Mouse (Mus musculus): ENCODE measurements at regions not wholly inside any gene's neighbourhood (a gene's known extent, or its start where the extent isn't known, plus 50 kb on each side); places are given as distances from the start of the nearest gene placed in this dataset.
"Not testable (repeated sequence)": the region's sequence is repeated elsewhere in the genome, so short reads cannot be mapped to it uniquely, and the experiment has no call there.

GRCm38 (mm10) chr16:49430296-49430695, 268.7 kb upstream of the Ift57 start:
- no peak for ATAC-seq (ENCODE audit: insufficient read depth)
- no peaks in the 10 kb centered on the region for H3K4me1 ChIP-seq (replicated peaks)
- H3K27ac ChIP-seq (replicated peaks) = no peak overlapping the region
- no peak overlapping the region for H3K4me2 ChIP-seq
- WGBS (ENCODE audit: insufficient replicate concordance) = 51% methylated on average over 1 of the region's 1 CpGs
- no peaks in the 10 kb centered on the region for H3K27me3 ChIP-seq
- no peaks in the 10 kb centered on the region for H3K9me3 ChIP-seq (replicated peaks)
- H3K4me3 ChIP-seq (replicated peaks) = no peak overlapping the region
- H3K36me3 ChIP-seq (replicated peaks) = no peaks in the 10 kb centered on the region
- H3K9ac ChIP-seq = no peak overlapping the region

GRCm38 (mm10) chr16:49431902-49432301, 267.1 kb upstream of the Ift57 start:
- WGBS (ENCODE audit: insufficient replicate concordance) = 13% methylated on average over 2 of the region's 2 CpGs
- Histone ChIP-seq H3K9ac (no peak overlapping the region), H3K4me3 (replicated peaks) (no peak overlapping the region), H3K27ac (replicated peaks) (no peak overlapping the region), H3K27me3 (no peaks in the 10 kb centered on the region), H3K4me1 (replicated peaks) (no peaks in the 10 kb centered on the region), H3K36me3 (replicated peaks) (no peaks in the 10 kb centered on the region), H3K9me3 (replicated peaks) (no peaks in the 10 kb centered on the region), H3K4me2 (no peak overlapping the region)
- ATAC-seq (ENCODE audit: insufficient read depth) = no peak

- Histone ChIP-seq H3K9ac (no peak overlapping the region), H3K27me3 (no peaks in the 10 kb centered on the region), H3K4me2 (no peak overlapping the region), H3K4me1 (replicated peaks) (no peaks in the 10 kb centered on the region), H3K27ac (replicated peaks) (no peak overlapping the region), H3K9me3 (replicated peaks) (no peaks in the 10 kb centered on the region), H3K36me3 (replicated peaks) (no peaks in the 10 kb centered on the region), H3K4me3 (replicated peaks) (no peak overlapping the region)
- ATAC-seq (ENCODE audit: insufficient read depth) = no peak
- WGBS (ENCODE audit: insufficient replicate concordance) = 52% methylated on average over 1 of the region's 1 CpGs
Observed at GRCm38 (mm10) chr16:49441225-49441624, 257.8 kb upstream of the Ift57 start.

- WGBS (ENCODE audit: insufficient replicate concordance) = 85% methylated on average over 9 of the region's 9 CpGs
- ATAC-seq (ENCODE audit: insufficient read depth); H3K4me2 ChIP-seq; H3K36me3 ChIP-seq (replicated peaks); H3K9ac ChIP-seq; H3K4me1 ChIP-seq (replicated peaks); H3K27me3 ChIP-seq; H3K4me3 ChIP-seq (replicated peaks); H3K9me3 ChIP-seq (replicated peaks); H3K27ac ChIP-seq (replicated peaks): not testable (repeated sequence)
Observed at GRCm38 (mm10) chr16:49447356-49447755, 251.7 kb upstream of the Ift57 start.

GRCm38 (mm10) chr16:49493881-49494280, 205.2 kb upstream of the Ift57 start:
- no peak for ATAC-seq (ENCODE audit: insufficient read depth)
- WGBS (ENCODE audit: insufficient replicate concordance) = 68% methylated on average over 8 of the region's 8 CpGs
- Histone ChIP-seq H3K9me3 (replicated peaks) (no peaks in the 10 kb centered on the region), H3K4me2 (no peak overlapping the region), H3K36me3 (replicated peaks) (no peaks in the 10 kb centered on the region), H3K9ac (no peak overlapping the region), H3K27ac (replicated peaks) (no peak overlapping the region), H3K27me3 (no peaks in the 10 kb centered on the region), H3K4me1 (replicated peaks) (no peaks in the 10 kb centered on the region), H3K4me3 (replicated peaks) (no peak overlapping the region)

- 65% methylated on average over 3 of the region's 3 CpGs for WGBS (ENCODE audit: insufficient replicate concordance)
- Histone ChIP-seq H3K9me3 (replicated peaks) (no peaks in the 10 kb centered on the region), H3K4me3 (replicated peaks) (no peak overlapping the region), H3K4me1 (replicated peaks) (no peaks in the 10 kb centered on the region), H3K27me3 (no peaks in the 10 kb centered on the region), H3K9ac (no peak overlapping the region), H3K27ac (replicated peaks) (no peak overlapping the region), H3K4me2 (no peak overlapping the region), H3K36me3 (replicated peaks) (no peaks in the 10 kb centered on the region)
- ATAC-seq (ENCODE audit: insufficient read depth) = no peak
Observed at GRCm38 (mm10) chr16:49497521-49498010, 201.5 kb upstream of the Ift57 start.

- WGBS (ENCODE audit: insufficient replicate concordance) = 18% methylated on average over 4 of the region's 4 CpGs
Observed at GRCm38 (mm10) chr16:49500818-49501217, 198.2 kb upstream of the Ift57 start.

GRCm38 (mm10) chr16:49503897-49504413, 195.1 kb upstream of the Ift57 start:
- 41% methylated on average over 14 of the region's 14 CpGs for WGBS (ENCODE audit: insufficient replicate concordance)
- H3K4me3 ChIP-seq (replicated peaks) = no peak overlapping the region
- no peaks in the 10 kb centered on the region for H3K36me3 ChIP-seq (replicated peaks)
- no peaks in the 10 kb centered on the region for H3K4me1 ChIP-seq (replicated peaks)
- H3K9ac ChIP-seq = no peak overlapping the region
- no peaks in the 10 kb centered on the region for H3K9me3 ChIP-seq (replicated peaks)
- ATAC-seq (ENCODE audit: insufficient read depth) = no peak
- H3K4me2 ChIP-seq = no peak overlapping the region
- no peak overlapping the region for H3K27ac ChIP-seq (replicated peaks)
- no peaks in the 10 kb centered on the region for H3K27me3 ChIP-seq

More at GRCm38 (mm10) chr16:49500818-49501217, 198.2 kb upstream of the Ift57 start:
- H3K4me2 ChIP-seq = no peak overlapping the region
- no peak overlapping the region for H3K9ac ChIP-seq
- H3K9me3 ChIP-seq (replicated peaks) = no peaks in the 10 kb centered on the region
- H3K27ac ChIP-seq (replicated peaks) = no peak overlapping the region
- H3K4me1 ChIP-seq (replicated peaks) = no peaks in the 10 kb centered on the region
- no peaks in the 10 kb centered on the region for H3K27me3 ChIP-seq
- H3K4me3 ChIP-seq (replicated peaks) = no peak overlapping the region
- no peak for ATAC-seq (ENCODE audit: insufficient read depth)
- no peaks in the 10 kb centered on the region for H3K36me3 ChIP-seq (replicated peaks)

- Histone ChIP-seq H3K27ac (replicated peaks) (no peak overlapping the region), H3K36me3 (replicated peaks) (no peaks in the 10 kb centered on the region), H3K9ac (no peak overlapping the region), H3K27me3 (no peaks in the 10 kb centered on the region), H3K9me3 (replicated peaks) (no peaks in the 10 kb centered on the region), H3K4me2 (no peak overlapping the region), H3K4me1 (replicated peaks) (no peaks in the 10 kb centered on the region), H3K4me3 (replicated peaks) (no peak overlapping the region)
- no peak for ATAC-seq (ENCODE audit: insufficient read depth)
- WGBS (ENCODE audit: insufficient replicate concordance) = 62% methylated on average over 6 of the region's 6 CpGs
Observed at GRCm38 (mm10) chr16:49504669-49505068, 194.4 kb upstream of the Ift57 start.

- no peaks in the 10 kb centered on the region for H3K4me1 ChIP-seq (replicated peaks)
- no peaks in the 10 kb centered on the region for H3K27me3 ChIP-seq
- WGBS (ENCODE audit: insufficient replicate concordance) = 59% methylated on average over 9 of the region's 9 CpGs
- ATAC-seq (ENCODE audit: insufficient read depth) = peak; percentile 31; the same call in 1 of the 2 replicates
- no peak overlapping the region for H3K27ac ChIP-seq (replicated peaks)
- H3K9me3 ChIP-seq (replicated peaks) = no peaks in the 10 kb centered on the region
- no peaks in the 10 kb centered on the region for H3K36me3 ChIP-seq (replicated peaks)
- H3K9ac ChIP-seq = no peak overlapping the region
- H3K4me3 ChIP-seq (replicated peaks) = no peak overlapping the region
- H3K4me2 ChIP-seq = no peak overlapping the region
Observed at GRCm38 (mm10) chr16:49505271-49505670, 193.8 kb upstream of the Ift57 start.

GRCm38 (mm10) chr16:49518844-49519243, 180.2 kb upstream of the Ift57 start:
- ATAC-seq (ENCODE audit: insufficient read depth) = no peak

GRCm38 (mm10) chr16:49520411-49520810, 178.6 kb upstream of the Ift57 start:
- no peak overlapping the region for H3K9ac ChIP-seq
- no peaks in the 10 kb centered on the region for H3K27me3 ChIP-seq
- WGBS (ENCODE audit: insufficient replicate concordance) = 60% methylated on average over 3 of the region's 3 CpGs
- no peak overlapping the region for H3K27ac ChIP-seq (replicated peaks)
- H3K4me1 ChIP-seq (replicated peaks) = no peaks in the 10 kb centered on the region
- H3K9me3 ChIP-seq (replicated peaks) = no peaks in the 10 kb centered on the region
- no peak overlapping the region for H3K4me2 ChIP-seq
- H3K36me3 ChIP-seq (replicated peaks) = no peaks in the 10 kb centered on the region
- ATAC-seq (ENCODE audit: insufficient read depth) = no peak
- no peak overlapping the region for H3K4me3 ChIP-seq (replicated peaks)

More at GRCm38 (mm10) chr16:49518844-49519243, 180.2 kb upstream of the Ift57 start:
- Histone ChIP-seq H3K27me3 (no peaks in the 10 kb centered on the region), H3K9ac (no peak overlapping the region), H3K4me1 (replicated peaks) (no peaks in the 10 kb centered on the region), H3K27ac (replicated peaks) (no peak overlapping the region), H3K9me3 (replicated peaks) (no peaks in the 10 kb centered on the region), H3K36me3 (replicated peaks) (no peaks in the 10 kb centered on the region), H3K4me2 (no peak overlapping the region), H3K4me3 (replicated peaks) (no peak overlapping the region)
- 75% methylated on average over 3 of the region's 3 CpGs for WGBS (ENCODE audit: insufficient replicate concordance)

Measured in liver, embryonic 15.5 days (tissue).